Mouse (Mus musculus) myocyte (in vitro differentiated cells): ENCODE results near the gene S1pr2.

ENCODE experiments used
- MAX ChIP-seq: IDR thresholded peaks from one replicate; pipeline ENCODE4 v1.6.1; 2011; ENCODE audit warnings: low read depth, mild to moderate bottlenecking, control low read depth
- POLR2A ChIP-seq: IDR thresholded peaks from one replicate; pipeline ENCODE4 v1.6.1; 2011; ENCODE audit warnings: low read depth, mild to moderate bottlenecking, control low read depth, moderate library complexity; ENCODE audit not compliant: insufficient read length
- POLR2AphosphoS2 ChIP-seq: IDR thresholded peaks from one replicate; pipeline ENCODE4 v1.6.1; 2011; ENCODE audit warnings: low read depth, control low read depth; ENCODE audit not compliant: insufficient read length
- SRF ChIP-seq: IDR thresholded peaks from one replicate; pipeline ENCODE4 v1.6.1; 2011; ENCODE audit warnings: low read depth; ENCODE audit not compliant: control insufficient read depth, insufficient read length
- TCF3 ChIP-seq: IDR thresholded peaks from one replicate; pipeline ENCODE4 v1.6.1; 2011; ENCODE audit warnings: low read depth, control low read depth; ENCODE audit not compliant: insufficient read length

DNA sequence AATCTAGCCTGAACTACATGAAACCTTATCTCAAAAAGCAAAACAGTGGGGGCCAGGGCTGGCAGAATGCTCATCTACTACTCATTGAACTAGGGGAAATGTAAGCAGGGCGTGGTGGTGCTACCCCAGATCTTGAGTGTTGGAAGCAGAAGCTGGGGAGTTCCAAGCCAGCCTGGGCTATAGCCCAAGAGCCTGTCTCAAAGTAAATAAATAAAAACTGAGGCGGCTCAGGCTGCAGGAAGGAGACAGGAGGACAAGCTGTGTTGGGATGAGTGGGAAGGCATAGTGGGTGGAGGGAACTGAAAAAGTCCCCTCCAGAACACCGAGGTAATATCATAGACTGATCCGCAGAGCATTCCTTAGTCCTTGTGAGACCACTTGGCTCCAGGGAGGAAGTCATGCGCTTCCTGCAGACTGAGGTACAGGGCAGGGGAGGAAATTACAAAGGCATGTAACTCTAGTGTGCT, 35.3 kb upstream of the S1pr2 start:
- TF ChIP-seq POLR2AphosphoS2 (no peak), POLR2A (no peak), TCF3 (no peak), SRF (no peak), MAX (no peak)
